Mouse (Mus musculus) midbrain, postnatal 0 days (tissue): ENCODE results near the gene C130050O18Rik. TPM values are rescaled to one million over a fixed set of nuclear protein-coding genes. Genes with fewer than 3 reads are reported as not detected.

Source experiments
- ATAC-seq: fragments of 200-750 bp; cut with Nextera tagmentation; 2 replicates; pipeline ENCODE4 v1.8.0; 2017; ENCODE audit warnings: moderate number of reproducible peaks, mild to moderate bottlenecking, moderate TSS enrichment, moderate library complexity; ENCODE audit not compliant: low FRiP score
- DNase-seq: peaks from one replicate; pipeline ENCODE4 v3.0.0-alpha.2; 2015; ENCODE audit warnings: low spot score
- H3K27ac ChIP-seq: fragments of 300-500 bp; sonication (generic); 2 replicates; pipeline ENCODE4 v1.5.1; 2014; ENCODE audit warnings: low read depth, mild to moderate bottlenecking, low read length, mixed read lengths
- H3K27me3 ChIP-seq: fragments of 300-500 bp; sonication (generic); 2 replicates; pipeline ENCODE4 v1.6.1; 2014; ENCODE audit warnings: low read length, control low read depth, mixed read lengths; ENCODE audit not compliant: insufficient read depth
- H3K36me3 ChIP-seq: fragments of 300-500 bp; sonication (generic); 2 replicates; pipeline ENCODE4 v1.6.1; 2014; ENCODE audit warnings: low read length, control low read depth, mixed read lengths; ENCODE audit not compliant: insufficient read depth
- H3K4me1 ChIP-seq: fragments of 300-500 bp; sonication (generic); 2 replicates; pipeline ENCODE4 v1.6.1; 2014; ENCODE audit warnings: mild to moderate bottlenecking, control low read depth, antibody characterized with exemption, low read length, mixed read lengths; ENCODE audit not compliant: insufficient read depth
- H3K4me2 ChIP-seq: fragments of 300-500 bp; sonication (generic); 2 replicates; pipeline ENCODE4 v1.6.1; 2014; ENCODE audit warnings: low read depth, mild to moderate bottlenecking, low read length, mixed read lengths; ENCODE audit not compliant: poor library complexity, severe bottlenecking
- H3K4me3 ChIP-seq: fragments of 300-500 bp; sonication (generic); 2 replicates; pipeline ENCODE4 v1.5.1; 2014; ENCODE audit warnings: low read depth, mild to moderate bottlenecking, low read length, moderate library complexity
- H3K9ac ChIP-seq: fragments of 300-500 bp; sonication (generic); replicated peaks from 2 replicates; pipeline ENCODE4 v1.6.1; 2014; ENCODE audit warnings: mild to moderate bottlenecking, low read length, moderate library complexity, mixed read lengths; ENCODE audit not compliant: poor library complexity, severe bottlenecking
- H3K9me3 ChIP-seq: fragments of 300-500 bp; sonication (generic); 2 replicates; pipeline ENCODE4 v1.6.1; 2016; ENCODE audit warnings: low read length, control low read depth
- CTCF ChIP-seq: IDR thresholded peaks from 2 replicates; pipeline ENCODE4 v1.5.1; 2016; ENCODE audit warnings: antibody characterized with exemption, mild to moderate bottlenecking
- WGBS: fragments of 180-500 bp; shearing (Covaris S2); extraction: QIAGEN DNeasy Blood & Tissue Kit; methylation state at CpG from one replicate; pipeline ENCODE4 v1.1.7; 2014; 5-methylcytosine and 5-hydroxymethylcytosine counted together
- polyA plus RNA-seq: library from polyadenylated mRNA; unstranded; fragments of >200 nt; fragmentation: Nextera tagmentation; extraction: Ambion mirVana; gene quantifications from 2 replicates; pipeline ENCODE4 v1.2.1, GENCODE M21; 2015
- total RNA-seq: library from RNA; depleted of rRNA; stranded (reverse); fragments of >200 nt; gene quantifications from 2 replicates; pipeline ENCODE4 v1.2.3, GENCODE M21; 2014; rRNA removed

C130050O18Rik gene
- total RNA-seq (0.19 TPM in 1 of 2 replicates, not detected in the other), polyA plus RNA-seq (0.17 TPM in 1 of 2 replicates, not detected in the other)

DNA sequence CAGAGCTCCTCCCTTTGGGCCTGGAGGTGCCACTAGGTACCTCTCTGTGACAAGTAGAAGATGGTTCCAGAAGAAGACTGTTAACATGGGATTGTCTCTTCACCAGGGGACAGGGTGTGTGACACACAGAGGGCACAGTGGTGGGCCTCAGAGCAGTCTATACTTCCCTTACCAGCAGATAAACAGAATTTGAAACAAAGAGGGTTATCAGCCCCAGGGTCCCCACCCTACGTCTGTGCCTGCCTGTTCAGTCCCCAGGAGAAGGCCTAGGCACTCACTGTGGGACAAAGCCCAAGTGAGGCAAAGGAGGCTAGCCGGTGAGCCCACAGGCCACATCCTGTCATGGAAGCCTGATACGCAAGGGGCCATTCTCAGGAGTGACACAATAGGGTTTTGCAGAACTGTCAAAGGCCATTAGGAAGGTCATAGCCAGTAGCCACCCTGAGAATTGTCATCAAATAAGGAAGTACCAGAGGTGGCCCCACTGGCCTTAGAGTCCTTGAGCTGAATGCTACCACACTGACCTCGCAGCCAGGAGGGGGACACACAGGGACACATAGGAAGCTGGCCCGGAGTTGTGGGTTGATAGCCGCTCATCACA, at the start of gene C130050O18Rik:
Gene C130050O18Rik, plus strand, starts transcription at position 480 of the 601 bp plus-strand sequence.
- H3K9me3 ChIP-seq, result no peaks in the 10 kb centered on the region
- H3K27me3 ChIP-seq, result no peaks in the 10 kb centered on the region
- H3K36me3 ChIP-seq, result no peaks in the 10 kb centered on the region
- no peak within 1 kb of the TSS for H3K27ac ChIP-seq
- H3K4me1 ChIP-seq, result no peaks in the 10 kb centered on the region
- H3K9ac ChIP-seq, result no peak within 1 kb of the TSS
- DNase-seq (no peak), ATAC-seq (no peak)
- no peak within 1 kb of the TSS for H3K4me2 ChIP-seq
- TF ChIP-seq CTCF, result no peak
- H3K4me3 ChIP-seq, result no peak within 1 kb of the TSS
- 90% methylated on average over 6 of the region's 6 CpGs for WGBS

DNA sequence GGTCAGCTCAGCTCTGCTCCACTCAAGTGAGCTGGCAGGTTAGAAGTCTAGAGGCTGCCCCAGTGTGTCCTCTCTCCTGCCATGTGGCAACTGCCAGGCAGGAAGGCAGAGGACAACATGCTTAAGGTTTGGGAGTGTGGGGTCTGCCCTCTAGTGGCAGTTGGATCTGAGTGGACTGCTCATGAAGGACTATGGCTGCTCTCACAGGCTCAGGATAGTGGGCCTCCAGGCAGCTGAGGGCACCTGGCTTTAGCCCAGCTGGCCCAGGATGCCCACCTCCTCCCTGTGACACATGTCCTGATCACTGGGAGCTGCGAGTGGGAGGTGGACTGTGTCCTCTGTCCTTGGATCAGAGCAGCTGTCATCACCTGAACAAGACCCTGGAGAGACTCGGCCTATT, 46.4 kb upstream of the C130050O18Rik start:
- peaks cover 16% of the 10 kb centered on the region; the same call in 1 of the 2 replicates for H3K36me3 ChIP-seq
- no peak for ATAC-seq
- DNase-seq, result peak; percentile 57
- H3K4me3 ChIP-seq, result no peak overlapping the region
- H3K9me3 ChIP-seq, result no peaks in the 10 kb centered on the region
- no peak overlapping the region for H3K27ac ChIP-seq
- H3K9ac ChIP-seq, result no peak overlapping the region
- no peaks in the 10 kb centered on the region for H3K4me1 ChIP-seq
- WGBS, result 87% methylated on average over 2 of the region's 2 CpGs
- H3K4me2 ChIP-seq, result no peak overlapping the region
- H3K27me3 ChIP-seq, result no peaks in the 10 kb centered on the region
- peak; percentile 73 for TF ChIP-seq CTCF

DNA sequence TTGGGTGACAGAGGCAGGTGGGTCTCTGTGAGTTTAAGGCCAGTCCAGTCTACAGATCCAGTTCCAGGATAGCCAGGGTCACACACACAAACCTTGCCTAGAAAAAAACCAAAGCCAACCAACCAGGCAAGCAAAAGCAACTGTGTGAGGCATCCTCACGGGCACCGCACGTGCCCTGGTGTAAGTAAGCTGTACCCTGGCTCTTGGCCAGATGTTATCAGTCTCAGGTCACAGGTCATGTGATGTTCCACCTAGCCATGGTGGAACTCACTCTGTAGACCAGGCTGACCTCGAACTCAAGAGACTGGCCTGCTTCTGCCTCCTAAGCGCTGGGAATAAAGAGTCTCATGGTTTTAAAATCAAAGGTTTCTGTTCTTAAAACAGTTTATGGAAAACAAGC, 45.8 kb upstream of the C130050O18Rik start:
- DNase-seq (no peak), ATAC-seq (no peak)
- no peak overlapping the region for H3K27ac ChIP-seq
- 93% methylated on average over 5 of the region's 5 CpGs for WGBS
- H3K4me3 ChIP-seq, result no peak overlapping the region
- H3K27me3 ChIP-seq, result no peaks in the 10 kb centered on the region
- H3K9ac ChIP-seq, result no peak overlapping the region
- TF ChIP-seq CTCF, result no peak
- H3K36me3 ChIP-seq, result peaks cover 16% of the 10 kb centered on the region; the same call in 1 of the 2 replicates
- H3K4me2 ChIP-seq, result no peak overlapping the region
- no peaks in the 10 kb centered on the region for H3K4me1 ChIP-seq
- no peaks in the 10 kb centered on the region for H3K9me3 ChIP-seq

DNA sequence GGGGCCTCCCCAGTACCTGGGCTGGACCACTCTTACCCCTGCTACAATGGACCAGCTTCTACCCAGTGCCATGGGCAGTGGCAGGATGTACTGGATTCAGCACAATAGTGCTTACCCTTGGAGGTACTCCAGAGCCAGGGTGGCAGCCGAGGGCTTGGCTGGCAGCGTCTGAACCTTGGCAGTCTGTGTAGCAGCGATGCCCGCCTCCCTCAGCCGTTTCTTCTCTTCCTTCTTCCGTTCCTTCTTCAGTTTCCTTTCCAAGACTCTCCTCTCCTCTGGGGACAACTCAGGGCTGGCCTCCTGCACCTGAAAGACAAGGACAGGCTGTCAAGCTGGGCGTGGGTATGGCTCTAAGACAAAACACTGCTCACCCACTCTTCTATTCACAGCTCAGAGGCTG, 41.2 kb upstream of the C130050O18Rik start:
- ATAC-seq (no peak), DNase-seq (no peak)
- Histone ChIP-seq H3K4me3 (no peak overlapping the region), H3K4me1 (no peaks in the 10 kb centered on the region), H3K27ac (no peak overlapping the region), H3K27me3 (no peaks in the 10 kb centered on the region), H3K9me3 (no peaks in the 10 kb centered on the region), H3K4me2 (no peak overlapping the region), H3K9ac (no peak overlapping the region), H3K36me3 (peaks cover 16% of the 10 kb centered on the region; the same call in 1 of the 2 replicates)
- no peak for TF ChIP-seq CTCF
- 57% methylated on average over 7 of the region's 7 CpGs for WGBS

DNA sequence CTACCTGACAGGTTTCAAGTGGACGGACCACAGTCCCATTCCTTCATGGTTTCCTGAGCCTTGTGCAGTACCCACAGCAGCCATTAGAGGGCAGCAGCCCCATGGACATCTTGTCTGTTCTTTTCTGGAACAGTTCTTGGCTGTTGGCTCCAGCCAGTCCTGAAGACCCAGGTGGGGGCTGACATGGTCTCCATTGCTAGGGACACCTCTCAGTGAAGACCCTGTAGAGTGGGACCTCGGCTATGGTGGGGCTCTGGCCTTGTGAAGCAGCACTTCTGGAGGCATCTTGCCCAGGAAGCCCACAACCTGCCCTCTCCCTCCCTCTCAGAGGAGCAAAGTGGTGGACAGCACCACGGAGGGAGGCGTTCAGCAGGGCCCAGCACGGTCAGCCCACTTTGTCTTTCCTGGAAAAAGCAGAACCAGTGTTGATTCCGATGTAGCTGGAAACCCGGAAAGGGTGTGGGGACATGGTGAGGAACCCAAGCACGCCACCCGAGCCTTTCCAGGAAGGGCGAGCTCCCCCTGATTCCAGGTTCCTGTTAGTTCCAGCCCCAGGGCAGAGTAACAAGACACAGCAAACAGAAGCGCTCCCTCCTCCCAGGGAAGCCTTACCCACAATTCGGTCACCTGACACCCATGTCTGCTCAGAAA, 40.7 kb upstream of the C130050O18Rik start:
- DNase-seq (peak; percentile 91), ATAC-seq (peak; percentile 69)
- no peaks in the 10 kb centered on the region for H3K9me3 ChIP-seq
- 0 out of 2 replicates have a peak overlapping the region, but pooled peaks have one; percentile 9 for H3K4me2 ChIP-seq
- H3K27me3 ChIP-seq, result no peaks in the 10 kb centered on the region
- WGBS, result 35% methylated on average over 12 of the region's 12 CpGs
- H3K4me1 ChIP-seq, result no peaks in the 10 kb centered on the region
- H3K36me3 ChIP-seq, result peaks cover 16% of the 10 kb centered on the region; the same call in 1 of the 2 replicates
- 0 out of 2 replicates have a peak overlapping the region, but pooled peaks have one; percentile 24 for H3K9ac ChIP-seq
- H3K27ac ChIP-seq, result peak overlapping the region; percentile 52; the same call in 1 of the 2 replicates
- no peak overlapping the region for H3K4me3 ChIP-seq
- peak; percentile 99 for TF ChIP-seq CTCF
